Mouse (Mus musculus): ENCODE measurements at regions not wholly inside any gene's neighbourhood (a gene's known extent, or its start where the extent isn't known, plus 50 kb on each side); places are given as distances from the start of the nearest gene placed in this dataset.

DNA sequence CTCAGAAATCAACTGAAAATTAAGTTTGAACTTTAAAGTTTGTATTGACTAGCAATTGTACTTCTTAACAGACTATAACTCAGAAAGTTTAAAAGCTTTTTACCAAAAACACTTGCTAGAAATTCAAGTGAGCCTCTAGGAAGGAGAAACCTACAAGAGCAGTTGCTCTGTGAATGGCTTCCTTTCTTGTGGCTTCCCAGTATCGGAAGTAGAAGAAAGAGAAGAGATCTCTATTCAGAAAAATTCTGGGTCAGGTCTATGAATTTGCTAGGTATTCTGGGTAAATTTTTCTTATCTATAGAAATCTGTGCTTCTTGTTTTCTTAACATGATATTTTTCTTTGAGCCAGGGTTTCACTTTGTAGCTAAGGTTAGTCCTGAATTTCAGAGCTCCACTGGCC lies 138.3 kb upstream of the Ppp3ca start:
- TF ChIP-seq POLR2A (IDR thresholded peaks at IDR 0.05; ENCODE audit: borderline replicate concordance, control insufficient read depth, low read depth, low read length): no peak
- TF ChIP-seq CTCF (IDR thresholded peaks at IDR 0.05; ENCODE audit: control insufficient read depth, insufficient read depth, low read length): no peak
- Histone ChIP-seq H3K27ac (ENCODE audit: control insufficient read depth, insufficient read depth, low read depth, low read length, poor library complexity) (no peak overlapping the region), H3K4me1 (ENCODE audit: control insufficient read depth, insufficient read depth, low read length) (no peaks in the 10 kb centered on the region), H3K4me3 (replicated peaks; ENCODE audit: control insufficient read depth, low read depth, low read length) (no peak overlapping the region)
- 64% methylated on average over 1 of the region's 1 CpGs for WGBS

DNA sequence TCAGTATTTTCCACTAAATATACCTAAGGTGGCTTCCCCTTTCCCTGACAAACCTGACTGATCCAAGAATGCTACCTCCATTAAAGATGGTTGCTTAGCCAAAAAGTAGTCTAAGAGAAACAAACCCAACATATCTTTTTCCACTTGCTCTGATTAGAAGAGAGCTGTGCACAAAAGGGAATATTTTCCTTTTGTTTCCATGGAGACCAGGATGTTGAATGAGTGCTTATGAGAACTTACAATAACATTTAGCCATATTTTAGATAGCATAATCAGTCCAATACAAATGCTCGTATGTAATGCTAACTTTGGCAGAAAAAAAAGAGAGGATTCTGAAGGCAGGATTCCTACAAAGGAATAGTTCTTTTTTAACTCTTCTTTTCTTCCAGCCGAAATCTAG lies 161.3 kb upstream of the Ppp3ca start:
- no peak overlapping the region for H3K27ac ChIP-seq (ENCODE audit: control insufficient read depth, insufficient read depth, low read depth, low read length, poor library complexity)
- H3K4me1 ChIP-seq (ENCODE audit: control insufficient read depth, insufficient read depth, low read length): no peaks in the 10 kb centered on the region
- TF ChIP-seq POLR2A (IDR thresholded peaks at IDR 0.05; ENCODE audit: borderline replicate concordance, control insufficient read depth, low read depth, low read length): no peak
- no peak for TF ChIP-seq CTCF (IDR thresholded peaks at IDR 0.05; ENCODE audit: control insufficient read depth, insufficient read depth, low read length)
- 74% methylated on average over 2 of the region's 2 CpGs for WGBS
- H3K4me3 ChIP-seq (replicated peaks; ENCODE audit: control insufficient read depth, low read depth, low read length): no peak overlapping the region

- H3K27ac ChIP-seq (ENCODE audit: control insufficient read depth, insufficient read depth, low read depth, low read length, poor library complexity): no peak overlapping the region
- TF ChIP-seq POLR2A (IDR thresholded peaks at IDR 0.05; ENCODE audit: borderline replicate concordance, control insufficient read depth, low read depth, low read length) (no peak), CTCF (IDR thresholded peaks at IDR 0.05; ENCODE audit: control insufficient read depth, insufficient read depth, low read length) (no peak)
- no peak overlapping the region for H3K4me3 ChIP-seq (replicated peaks; ENCODE audit: control insufficient read depth, low read depth, low read length)
- H3K4me1 ChIP-seq (ENCODE audit: control insufficient read depth, insufficient read depth, low read length): no peaks in the 10 kb centered on the region
- WGBS: 86% methylated on average over 7 of the region's 7 CpGs
Measured at GRCm38 (mm10) chr3:136507070-136507469, 162.9 kb upstream of the Ppp3ca start.

DNA sequence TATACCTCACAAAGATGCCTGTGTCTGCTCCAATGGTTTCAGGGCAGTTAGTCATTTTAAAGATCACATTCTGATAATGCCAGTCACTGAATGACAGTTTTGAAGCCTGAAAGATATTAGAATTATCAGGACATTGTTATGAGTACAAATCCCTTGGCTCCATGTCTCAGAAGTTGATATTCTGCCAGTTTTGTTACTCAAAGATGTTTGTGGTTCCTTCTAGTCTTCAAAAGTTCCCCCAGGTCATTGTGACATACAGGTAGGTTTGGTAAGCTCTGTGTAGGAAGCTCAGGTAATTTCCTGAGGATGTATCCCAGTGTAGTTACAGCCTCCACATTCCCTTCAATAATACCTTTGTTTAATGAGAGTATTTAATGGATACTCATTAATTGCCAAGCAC lies 169.0 kb upstream of the Bank1 start:
- Histone ChIP-seq H3K4me3 (replicated peaks; ENCODE audit: control insufficient read depth, low read depth, low read length) (no peak overlapping the region), H3K27ac (ENCODE audit: control insufficient read depth, insufficient read depth, low read depth, low read length, poor library complexity) (no peak overlapping the region), H3K4me1 (ENCODE audit: control insufficient read depth, insufficient read depth, low read length) (no peaks in the 10 kb centered on the region)
- no peak for TF ChIP-seq POLR2A (IDR thresholded peaks at IDR 0.05; ENCODE audit: borderline replicate concordance, control insufficient read depth, low read depth, low read length)
- no peak for TF ChIP-seq CTCF (IDR thresholded peaks at IDR 0.05; ENCODE audit: control insufficient read depth, insufficient read depth, low read length)

GRCm38 (mm10) chr3:136491683-136492082 lies 165.8 kb upstream of the Bank1 start:
- 77% methylated on average over 2 of the region's 2 CpGs for WGBS
- no peak overlapping the region for H3K27ac ChIP-seq (ENCODE audit: control insufficient read depth, insufficient read depth, low read depth, low read length, poor library complexity)
- no peak overlapping the region for H3K4me3 ChIP-seq (replicated peaks; ENCODE audit: control insufficient read depth, low read depth, low read length)
- TF ChIP-seq POLR2A (IDR thresholded peaks at IDR 0.05; ENCODE audit: borderline replicate concordance, control insufficient read depth, low read depth, low read length) (no peak), CTCF (IDR thresholded peaks at IDR 0.05; ENCODE audit: control insufficient read depth, insufficient read depth, low read length) (no peak)
- H3K4me1 ChIP-seq (ENCODE audit: control insufficient read depth, insufficient read depth, low read length): no peaks in the 10 kb centered on the region

DNA sequence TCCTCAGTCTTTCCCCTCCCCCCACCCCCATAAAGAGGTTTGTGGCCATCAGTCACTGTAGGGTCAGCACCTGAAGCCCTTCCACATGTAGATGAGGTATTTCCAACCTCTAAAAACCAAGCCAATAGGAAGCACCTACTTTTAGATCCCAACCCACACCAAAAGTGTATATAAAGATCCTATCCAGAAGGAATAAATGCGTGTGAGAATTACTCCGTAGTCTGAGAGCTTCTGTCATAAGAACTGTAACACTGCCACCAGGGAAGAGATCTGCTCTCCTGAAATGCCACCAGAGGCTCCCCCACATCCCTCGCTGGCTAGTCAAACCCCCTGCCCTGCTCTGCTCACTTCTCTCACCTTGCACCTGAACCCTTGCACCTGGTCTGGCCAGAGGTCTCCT lies 145.8 kb upstream of the Bank1 start:
- WGBS: 84% methylated on average over 3 of the region's 3 CpGs
- Histone ChIP-seq H3K4me3 (replicated peaks; ENCODE audit: control insufficient read depth, low read depth, low read length) (no peak overlapping the region), H3K27ac (ENCODE audit: control insufficient read depth, insufficient read depth, low read depth, low read length, poor library complexity) (no peak overlapping the region), H3K4me1 (ENCODE audit: control insufficient read depth, insufficient read depth, low read length) (no peaks in the 10 kb centered on the region)
- TF ChIP-seq CTCF (IDR thresholded peaks at IDR 0.05; ENCODE audit: control insufficient read depth, insufficient read depth, low read length): no peak
- TF ChIP-seq POLR2A (IDR thresholded peaks at IDR 0.05; ENCODE audit: borderline replicate concordance, control insufficient read depth, low read depth, low read length): no peak

GRCm38 (mm10) chr3:136462747-136463146 lies 136.9 kb upstream of the Bank1 start:
- H3K4me1 ChIP-seq (ENCODE audit: control insufficient read depth, insufficient read depth, low read length): no peaks in the 10 kb centered on the region
- H3K27ac ChIP-seq (ENCODE audit: control insufficient read depth, insufficient read depth, low read depth, low read length, poor library complexity): no peak overlapping the region
- TF ChIP-seq CTCF (IDR thresholded peaks at IDR 0.05; ENCODE audit: control insufficient read depth, insufficient read depth, low read length) (no peak), POLR2A (IDR thresholded peaks at IDR 0.05; ENCODE audit: borderline replicate concordance, control insufficient read depth, low read depth, low read length) (no peak)
- WGBS: 48% methylated on average over 3 of the region's 3 CpGs
- no peak overlapping the region for H3K4me3 ChIP-seq (replicated peaks; ENCODE audit: control insufficient read depth, low read depth, low read length)

GRCm38 (mm10) chr3:136456471-136457117 lies 130.7 kb upstream of the Bank1 start:
- Histone ChIP-seq H3K27ac (ENCODE audit: control insufficient read depth, insufficient read depth, low read depth, low read length, poor library complexity) (no peak overlapping the region), H3K4me1 (ENCODE audit: control insufficient read depth, insufficient read depth, low read length) (no peaks in the 10 kb centered on the region), H3K4me3 (replicated peaks; ENCODE audit: control insufficient read depth, low read depth, low read length) (no peak overlapping the region)
- WGBS: 86% methylated on average over 10 of the region's 10 CpGs
- TF ChIP-seq CTCF (IDR thresholded peaks at IDR 0.05; ENCODE audit: control insufficient read depth, insufficient read depth, low read length) (no peak), POLR2A (IDR thresholded peaks at IDR 0.05; ENCODE audit: borderline replicate concordance, control insufficient read depth, low read depth, low read length) (no peak)

Measured in bone marrow, adult 2 months (tissue).